Mouse (Mus musculus) ES-E14 (cell line): ENCODE results near the gene Stard3. TPM values are rescaled to one million over a fixed set of nuclear protein-coding genes. Genes with fewer than 3 reads are reported as not detected.

ENCODE experiments used
- DNase-seq: peaks from one replicate; pipeline ENCODE4 v3.0.0-alpha.2; 2013; ENCODE audit warnings: low read depth, low spot score
- H3K27ac ChIP-seq: 2 replicates; pipeline ENCODE4 v1.5.1; 2012; ENCODE audit warnings: low read depth, mild to moderate bottlenecking, low read length, moderate library complexity, mixed read lengths; ENCODE audit not compliant: poor library complexity, insufficient read depth, severe bottlenecking
- H3K36me3 ChIP-seq: 2 replicates; pipeline ENCODE4 v1.6.1; 2012; ENCODE audit warnings: mild to moderate bottlenecking, low read length, moderate library complexity, mixed read lengths; ENCODE audit not compliant: control insufficient read depth, poor library complexity, insufficient read depth, severe bottlenecking
- H3K4me1 ChIP-seq, 2 experiments: fragments of 150-350 bp in 1 of 2; sonication (generic) in 1 of 2; 2 replicates each; pipeline ENCODE4 v1.6.1; 2012; ENCODE audit warnings: low read length in 2 of 2, mild to moderate bottlenecking in 1 of 2, mixed read lengths in 1 of 2; ENCODE audit not compliant: control insufficient read depth in 2 of 2, insufficient read depth in 2 of 2, poor library complexity in 1 of 2
- H3K4me3 ChIP-seq, 2 experiments: fragments of 150-350 bp in 1 of 2; sonication (generic) in 1 of 2; 2 replicates each; pipeline ENCODE4 v1.5.1; 2012; ENCODE audit warnings: low read length in 2 of 2, low read depth in 1 of 2, mild to moderate bottlenecking in 1 of 2, mixed read lengths in 1 of 2; ENCODE audit not compliant: insufficient read depth in 1 of 2, poor library complexity in 1 of 2, severe bottlenecking in 1 of 2
- H3K9ac ChIP-seq: 2 replicates; pipeline ENCODE4 v1.6.1; 2012; ENCODE audit warnings: low read depth, mild to moderate bottlenecking, low read length, mixed read lengths; ENCODE audit not compliant: poor library complexity, insufficient read depth, severe bottlenecking
- H3K9me3 ChIP-seq: fragments of 150-350 bp; sonication (generic); 2 replicates; pipeline ENCODE4 v1.6.1; 2012; ENCODE audit warnings: low read depth, mild to moderate bottlenecking, low read length; ENCODE audit not compliant: control insufficient read depth, insufficient read depth
- CHD2 ChIP-seq: IDR thresholded peaks from 2 replicates; pipeline ENCODE4 v1.6.1; 2014; ENCODE audit warnings: mild to moderate bottlenecking, low read depth, low read length, inconsistent platforms
- HCFC1 ChIP-seq: IDR thresholded peaks from 2 replicates; pipeline ENCODE4 v1.6.1; 2012; ENCODE audit warnings: low read length, inconsistent platforms, borderline replicate concordance; ENCODE audit not compliant: insufficient read depth
- MAFK ChIP-seq: IDR thresholded peaks from 2 replicates; pipeline ENCODE4 v1.6.1; 2014; ENCODE audit warnings: mild to moderate bottlenecking, low read depth, low read length, inconsistent platforms; ENCODE audit not compliant: insufficient read depth
- ZC3H11A ChIP-seq: IDR thresholded peaks from 2 replicates; pipeline ENCODE4 v1.6.1; 2012; ENCODE audit warnings: low read depth, mild to moderate bottlenecking, inconsistent platforms, low read length, borderline replicate concordance
- ZNF384 ChIP-seq: IDR thresholded peaks from 2 replicates; pipeline ENCODE4 v1.6.1; 2012; ENCODE audit warnings: low read depth, low read length, inconsistent platforms
- in situ Hi-C, 2 experiments: fragments of 600-800 bp; cut with MboI; formaldehyde crosslinking; loops; one replicate each; pipeline ENCODE4 v1.15.1; 2025; ENCODE audit warnings: low sequenced_read_pairs in 2 of 2, inconsistent platforms in 1 of 2; ENCODE audit not compliant: unreplicated experiment in 2 of 2
- total RNA-seq: library from RNA; depleted of rRNA; stranded (reverse); fragments of 300-350 nt; gene quantifications from 2 replicates; pipeline ENCODE4 v1.2.3, GENCODE M21; 2012

The Stard3 gene
- total RNA-seq, 1 experiment, result 40.2 TPM

DNA sequence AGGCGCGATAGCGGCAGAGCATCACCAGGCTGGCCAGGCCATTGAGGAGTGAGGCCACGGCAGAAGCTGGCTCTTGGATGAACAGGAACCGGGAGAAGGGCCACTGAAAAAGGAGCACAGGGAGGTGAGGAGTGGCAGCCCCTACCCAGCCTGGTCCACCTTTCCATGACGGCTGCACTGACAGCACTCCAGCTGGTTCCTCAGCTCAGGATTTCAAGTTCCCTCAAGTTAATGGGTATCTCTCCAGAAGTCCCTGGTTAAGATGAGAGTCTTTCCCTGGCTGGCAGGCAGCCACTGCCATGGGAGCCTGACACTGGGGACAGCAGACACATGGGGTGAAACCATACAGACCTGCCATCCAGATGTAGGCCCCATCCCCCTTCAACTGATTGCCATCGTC lies 39.8 kb downstream of the Stard3 start:
- Histone ChIP-seq H3K9me3 (no peaks in the 10 kb centered on the region), H3K4me3 (no peak overlapping the region), H3K9ac (no peak overlapping the region), H3K4me1 (peaks cover 0 to 8% of the 10 kb centered on the region in 2 experiments; a peak in 1 of 4 replicates), H3K36me3 (no peaks in the 10 kb centered on the region), H3K27ac (no peak overlapping the region)
- in situ Hi-C loops, result no loop called here
- TF ChIP-seq HCFC1 (no peak), CHD2 (no peak), ZC3H11A (no peak), ZNF384 (no peak), MAFK (no peak)
- no peak for DNase-seq

DNA sequence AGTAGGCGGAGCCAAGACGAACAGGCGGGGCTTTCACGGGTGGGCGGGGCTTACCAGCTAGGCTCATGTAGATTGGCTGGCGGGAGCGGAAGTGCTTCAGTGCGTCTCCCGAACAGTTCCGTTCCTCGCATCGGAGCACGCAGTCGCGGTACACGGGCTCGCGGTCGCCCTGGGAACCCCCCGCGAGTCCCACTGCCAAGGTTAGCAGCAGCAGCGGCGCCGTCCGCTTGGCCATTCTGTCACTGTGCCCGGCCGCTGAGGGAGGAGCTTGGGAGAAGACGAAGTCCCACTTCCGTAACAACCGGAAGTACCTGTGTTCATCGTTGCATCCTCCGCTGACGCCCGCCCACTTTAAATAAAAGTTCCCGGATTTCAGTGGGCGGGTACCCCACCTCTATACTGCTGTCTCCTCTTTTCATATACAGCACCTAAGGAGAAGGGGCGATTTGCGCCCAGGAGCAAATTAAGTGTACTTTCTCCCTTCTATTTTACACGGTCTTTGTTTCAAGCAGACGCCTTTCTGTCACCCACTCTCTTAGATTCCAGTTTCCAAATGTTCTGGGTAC lies 42.1 kb downstream of the Stard3 start, which contains the start of gene Pgap3:
Pgap3 (minus strand) TSS at position 330 of the 566 bp plus-strand sequence.
- peak; percentile 92 for DNase-seq
- in situ Hi-C loops, result no loop called here
- peak within 1 kb of the TSS; percentile 88 for H3K27ac ChIP-seq
- H3K9ac ChIP-seq, result peak within 1 kb of the TSS; percentile 91
- H3K4me3 ChIP-seq, result peak within 1 kb of the TSS; percentile 76 to 87
- no peak for TF ChIP-seq MAFK
- peak; percentile 60; the same call in 1 of the 2 replicates for TF ChIP-seq HCFC1
- TF ChIP-seq CHD2, result no peak
- peaks cover 0 to 5% of the 10 kb centered on the region in 2 experiments; a peak in 1 of 4 replicates for H3K4me1 ChIP-seq
- no peaks in the 10 kb centered on the region for H3K9me3 ChIP-seq
- no peaks in the 10 kb centered on the region for H3K36me3 ChIP-seq

DNA sequence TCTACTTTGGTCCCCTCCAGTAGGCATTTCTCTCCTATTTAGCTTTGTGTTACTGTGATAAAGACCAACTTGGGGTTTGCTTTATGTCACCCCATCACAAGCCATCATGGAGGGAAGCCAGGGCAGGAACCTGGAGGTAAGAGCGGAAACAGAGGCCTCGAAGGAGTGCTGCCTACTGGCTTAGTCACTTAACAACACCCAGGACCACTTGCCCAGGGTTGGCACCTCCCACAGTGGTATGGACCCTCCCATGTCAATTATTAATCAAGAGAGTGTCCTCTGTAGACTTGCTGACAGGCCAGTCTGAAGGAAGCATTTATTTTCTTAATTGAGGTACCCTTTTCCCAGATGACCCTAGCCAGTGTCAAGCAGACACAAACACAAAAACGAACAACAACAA lies 42.6 kb downstream of the Stard3 start:
- Histone ChIP-seq H3K4me3 (peak overlapping the region; percentile 76 to 87; a peak in 3 of 4 replicates), H3K4me1 (peaks cover 0 to 5% of the 10 kb centered on the region in 2 experiments; a peak in 1 of 4 replicates), H3K27ac (no peak overlapping the region), H3K36me3 (no peaks in the 10 kb centered on the region), H3K9ac (peak overlapping the region; percentile 50; the same call in 1 of the 2 replicates), H3K9me3 (no peaks in the 10 kb centered on the region)
- in situ Hi-C loops, result no loop called here
- DNase-seq, result no peak
- TF ChIP-seq HCFC1, result no peak
- TF ChIP-seq ZC3H11A, result no peak
- no peak for TF ChIP-seq ZNF384
- TF ChIP-seq CHD2, result no peak
- no peak for TF ChIP-seq MAFK

DNA sequence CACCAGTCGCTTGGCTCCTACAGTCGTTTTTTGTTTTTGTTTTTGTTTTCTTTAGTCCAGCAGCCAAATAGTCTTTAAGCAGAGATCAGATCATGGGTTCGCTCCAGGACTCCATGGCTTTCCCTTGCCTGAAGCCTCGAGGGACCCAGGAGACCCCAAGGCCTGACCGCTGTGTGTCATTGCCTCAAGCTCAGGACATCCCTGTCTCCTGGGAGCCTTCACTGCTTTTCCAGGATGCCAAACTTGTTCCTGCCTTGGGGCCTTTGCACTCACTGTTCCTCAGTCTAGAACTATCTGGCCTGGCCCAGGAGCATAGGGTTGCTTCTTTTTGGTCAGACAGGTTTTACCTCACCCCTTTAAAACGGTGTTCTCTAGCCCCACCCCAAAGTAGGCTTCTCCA lies 48.5 kb downstream of the Stard3 start:
- no peak for DNase-seq
- Histone ChIP-seq H3K36me3 (no peaks in the 10 kb centered on the region), H3K9me3 (no peaks in the 10 kb centered on the region), H3K27ac (no peak overlapping the region), H3K4me1 (peaks cover 0 to 10% of the 10 kb centered on the region in 2 experiments; a peak in 1 of 4 replicates), H3K9ac (no peak overlapping the region), H3K4me3 (no peak overlapping the region)
- TF ChIP-seq ZNF384 (no peak), ZC3H11A (no peak), MAFK (no peak), CHD2 (no peak), HCFC1 (no peak)
- in situ Hi-C loops, result no loop called here

DNA sequence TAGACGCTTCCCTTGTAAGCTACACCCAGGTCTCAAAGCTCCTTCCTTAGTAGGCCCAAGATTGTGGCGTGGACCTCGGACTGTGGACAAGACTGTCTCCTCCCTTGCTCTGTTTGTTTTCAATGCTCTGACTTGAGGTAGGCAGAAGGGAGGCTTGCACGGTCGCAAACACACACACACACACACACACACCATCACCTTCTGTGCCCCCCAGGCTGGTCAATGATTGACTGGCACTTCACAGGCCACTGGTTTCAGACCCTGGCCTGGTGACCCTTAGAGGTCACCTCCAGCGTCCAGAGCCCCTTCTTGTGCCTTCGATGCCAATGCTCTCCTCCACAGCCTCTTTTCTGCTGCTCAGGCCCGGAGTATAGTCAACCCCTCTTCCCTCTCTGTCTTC lies 50.7 kb downstream of the Stard3 start:
- Histone ChIP-seq H3K9ac (no peak overlapping the region), H3K27ac (no peak overlapping the region), H3K36me3 (no peaks in the 10 kb centered on the region), H3K4me3 (no peak overlapping the region; a peak in 1 of 4 replicates), H3K4me1 (peaks cover 2 to 13% of the 10 kb centered on the region in 2 experiments; a peak in 1 of 4 replicates), H3K9me3 (no peaks in the 10 kb centered on the region)
- DNase-seq, result no peak
- in situ Hi-C loops, result no loop called here
- TF ChIP-seq ZC3H11A (no peak), MAFK (no peak), CHD2 (no peak), HCFC1 (no peak), ZNF384 (no peak)
